Mouse (Mus musculus) forebrain, postnatal 0 days (tissue): ENCODE measurements around the gene Stk32c. TPM values are rescaled to one million over a fixed set of nuclear protein-coding genes. Genes with fewer than 3 reads are reported as not detected.

Source experiments
- ATAC-seq: fragments of 200-750 bp; cut with Nextera tagmentation; 2 replicates; pipeline ENCODE4 v1.8.0; 2017; ENCODE audit warnings: mild to moderate bottlenecking, moderate library complexity
- DNase-seq: peaks from one replicate; pipeline ENCODE4 v3.0.0-alpha.2; 2015
- H3K27ac ChIP-seq: fragments of 300-500 bp; sonication (generic); 2 replicates; pipeline ENCODE4 v1.5.1; 2014; ENCODE audit warnings: low read depth, mild to moderate bottlenecking, antibody characterized with exemption, low read length, moderate library complexity, mixed read lengths
- H3K27me3 ChIP-seq: fragments of 300-500 bp; sonication (generic); 2 replicates; pipeline ENCODE4 v1.6.1; 2014; ENCODE audit warnings: mild to moderate bottlenecking, low read length, mixed read lengths; ENCODE audit not compliant: insufficient read depth
- H3K36me3 ChIP-seq: fragments of 300-500 bp; sonication (generic); 2 replicates; pipeline ENCODE4 v1.6.1; 2014; ENCODE audit warnings: mild to moderate bottlenecking, moderate library complexity; ENCODE audit not compliant: insufficient read depth
- H3K4me1 ChIP-seq: fragments of 300-500 bp; sonication (generic); 2 replicates; pipeline ENCODE4 v1.6.1; 2014; ENCODE audit warnings: antibody characterized with exemption; ENCODE audit not compliant: insufficient read depth
- H3K4me2 ChIP-seq: fragments of 300-500 bp; sonication (generic); 2 replicates; pipeline ENCODE4 v1.6.1; 2014; ENCODE audit warnings: low read depth, mild to moderate bottlenecking, moderate library complexity
- H3K4me3 ChIP-seq: fragments of 300-500 bp; sonication (generic); 2 replicates; pipeline ENCODE4 v1.5.1; 2014; ENCODE audit warnings: low read depth, low read length, mixed read lengths
- H3K9ac ChIP-seq: fragments of 300-500 bp; sonication (generic); 2 replicates; pipeline ENCODE4 v1.6.1; 2014; ENCODE audit warnings: mild to moderate bottlenecking
- H3K9me3 ChIP-seq: fragments of 300-500 bp; sonication (generic); 2 replicates; pipeline ENCODE4 v1.6.1; 2016; ENCODE audit warnings: low read length
- CTCF ChIP-seq: sonication (generic); IDR thresholded peaks from 2 replicates; pipeline ENCODE4 v1.5.1; 2016; ENCODE audit warnings: antibody characterized with exemption, control low read depth, low read depth
- WGBS: fragments of 180-500 bp; shearing (Covaris S2); extraction: QIAGEN DNeasy Blood & Tissue Kit; methylation state at CpG from one replicate; pipeline ENCODE4 v1.1.7; 2014; 5-methylcytosine and 5-hydroxymethylcytosine counted together
- polyA plus RNA-seq: library from polyadenylated mRNA; unstranded; fragments of >200 nt; fragmentation: Nextera tagmentation; extraction: Ambion mirVana; gene quantifications from 2 replicates; pipeline ENCODE4 v1.2.1, GENCODE M21; 2015
- total RNA-seq: library from RNA; depleted of rRNA; stranded (reverse); fragments of >200 nt; gene quantifications from 2 replicates; pipeline ENCODE4 v1.2.3, GENCODE M21; 2014; rRNA removed

Gene Stk32c
- total and polyA plus RNA-seq, 2 experiments from 2014 or later = 2.8 to 30.7 TPM

DNA sequence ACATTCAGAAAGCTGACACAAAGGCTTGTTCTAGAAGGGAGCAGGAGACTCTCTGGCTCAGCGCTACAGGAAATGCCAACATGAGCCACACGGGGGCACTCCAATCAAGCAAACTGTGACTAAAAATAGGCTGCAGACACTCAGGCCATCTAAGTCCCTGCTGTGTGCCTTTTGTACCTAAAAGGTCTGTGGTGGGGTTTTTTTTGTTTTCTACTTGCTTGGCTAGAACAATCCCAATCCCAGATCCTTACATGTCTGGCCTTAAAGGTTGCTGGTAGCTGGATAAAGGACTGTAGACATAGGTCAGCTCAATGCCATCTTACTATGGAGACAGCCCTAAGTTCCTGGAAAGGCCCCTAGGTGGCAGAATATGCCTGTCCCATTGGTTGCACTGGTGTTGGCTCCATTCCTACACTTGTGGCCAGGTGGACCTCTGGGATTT, 144.9 kb downstream of the Stk32c start:
- WGBS = 0% methylated on average over 2 of the region's 2 CpGs
- peaks cover 8% of the 10 kb centered on the region; the same call in 1 of the 2 replicates for H3K36me3 ChIP-seq
- no peak overlapping the region for H3K4me3 ChIP-seq
- H3K4me2 ChIP-seq = no peak overlapping the region
- no peaks in the 10 kb centered on the region for H3K9me3 ChIP-seq
- no peak overlapping the region for H3K9ac ChIP-seq
- peaks cover 3% of the 10 kb centered on the region; the same call in 1 of the 2 replicates for H3K27me3 ChIP-seq
- no peaks in the 10 kb centered on the region for H3K4me1 ChIP-seq
- DNase-seq = peak; percentile 94
- peak; percentile 82 for TF ChIP-seq CTCF
- peak; percentile 88 for ATAC-seq
- H3K27ac ChIP-seq = no peak overlapping the region

DNA sequence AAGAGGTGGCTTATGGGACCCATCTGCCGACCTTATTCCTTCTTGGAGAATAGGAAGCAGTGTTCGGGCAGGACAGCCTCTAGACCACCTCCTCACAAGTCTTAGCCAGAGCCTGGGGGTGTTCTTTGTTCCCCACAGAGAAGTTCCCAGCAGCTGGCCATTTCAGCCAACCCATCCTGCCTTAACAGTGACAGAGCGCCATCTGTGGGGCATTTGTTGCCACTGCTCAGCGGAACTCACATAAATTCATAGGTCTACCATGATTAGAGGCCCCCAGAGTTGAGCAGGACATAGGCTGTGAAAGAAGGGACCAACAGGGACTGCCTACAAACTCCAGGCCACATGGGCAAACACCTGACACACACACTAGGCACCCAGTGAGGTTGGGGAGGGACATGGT, 149.7 kb downstream of the Stk32c start:
- no peak for DNase-seq
- ATAC-seq = no peak
- H3K4me1 ChIP-seq = no peaks in the 10 kb centered on the region
- peaks cover 8% of the 10 kb centered on the region; the same call in 1 of the 2 replicates for H3K36me3 ChIP-seq
- TF ChIP-seq CTCF = peak; percentile 54
- H3K27me3 ChIP-seq = peaks cover 3% of the 10 kb centered on the region; the same call in 1 of the 2 replicates
- H3K4me3 ChIP-seq = no peak overlapping the region
- H3K27ac ChIP-seq = no peak overlapping the region
- H3K4me2 ChIP-seq = no peak overlapping the region
- H3K9ac ChIP-seq = no peak overlapping the region
- no peaks in the 10 kb centered on the region for H3K9me3 ChIP-seq
- WGBS = 58% methylated on average over 4 of the region's 4 CpGs

Other genes with a start within 250 kb of the Stk32c start
- gene Dpysl4, start 127.3 kb downstream of the Stk32c start, total RNA-seq = 121 and 125 TPM in 2 replicates
- gene Dpysl4, start 127.3 kb downstream of the Stk32c start, polyA plus RNA-seq = 112 and 142 TPM in 2 replicates
- gene Lrrc27, start 319 bp downstream of the Stk32c start, total RNA-seq = 2.5 and 8.1 TPM in 2 replicates
- gene Lrrc27, start 319 bp downstream of the Stk32c start, polyA plus RNA-seq = 4.2 and 5.1 TPM in 2 replicates
- 4.3 and 5.4 TPM in 2 replicates for gene Pwwp2b, start 35.2 kb upstream of the Stk32c start, total RNA-seq
- gene Pwwp2b, start 35.2 kb upstream of the Stk32c start, polyA plus RNA-seq = 5.6 and 6.3 TPM in 2 replicates
- gene Inpp5a, start 175.8 kb upstream of the Stk32c start, total RNA-seq = 8.8 and 9.4 TPM in 2 replicates
- gene Inpp5a, start 175.8 kb upstream of the Stk32c start, polyA plus RNA-seq = 12.8 and 16.3 TPM in 2 replicates